Mouse (Mus musculus) heart, embryonic 16.5 days (tissue): Measurements from ENCODE around the gene Lck. TPM values are rescaled to one million over a fixed set of nuclear protein-coding genes. Genes with fewer than 3 reads are reported as not detected.
"Not testable (repeated sequence)": the region's sequence is repeated elsewhere in the genome, so short reads cannot be mapped to it uniquely, and the experiment has no call there.

Experiments used
- ATAC-seq: fragments of 200-750 bp; cut with Nextera tagmentation; replicated peaks from 2 replicates; pipeline ENCODE4 v1.8.0; 2017; ENCODE audit warnings: moderate number of reproducible peaks; ENCODE audit not compliant: insufficient read depth, low FRiP score; ENCODE audit errors: extremely low read depth
- H3K27ac ChIP-seq: fragments of 300-500 bp; sonication (generic); 2 replicates; pipeline ENCODE4 v1.5.1; 2014; ENCODE audit warnings: mild to moderate bottlenecking, low read length, control low read depth, moderate library complexity
- H3K27me3 ChIP-seq: fragments of 300-500 bp; sonication (generic); 2 replicates; pipeline ENCODE4 v1.6.1; 2014; ENCODE audit warnings: low read length, mixed read lengths; ENCODE audit not compliant: control insufficient read depth, insufficient read depth
- H3K36me3 ChIP-seq: fragments of 300-500 bp; sonication (generic); 2 replicates; pipeline ENCODE4 v1.6.1; 2014; ENCODE audit not compliant: control insufficient read depth, insufficient read depth
- H3K4me1 ChIP-seq: fragments of 300-500 bp; sonication (generic); 2 replicates; pipeline ENCODE4 v1.6.1; 2014; ENCODE audit warnings: low read length, mixed read lengths; ENCODE audit not compliant: control insufficient read depth, insufficient read depth
- H3K4me2 ChIP-seq: fragments of 300-500 bp; sonication (generic); 2 replicates; pipeline ENCODE4 v1.6.1; 2014; ENCODE audit warnings: low read depth, mild to moderate bottlenecking, control low read depth, low read length
- H3K4me3 ChIP-seq: fragments of 300-500 bp; sonication (generic); 2 replicates; pipeline ENCODE4 v1.5.1; 2014; ENCODE audit warnings: mild to moderate bottlenecking, control low read depth, low read length
- H3K9ac ChIP-seq: fragments of 300-500 bp; sonication (generic); 2 replicates; pipeline ENCODE4 v1.6.1; 2014; ENCODE audit warnings: low read length, control low read depth
- H3K9me3 ChIP-seq: fragments of 300-500 bp; sonication (generic); replicated peaks from 2 replicates; pipeline ENCODE4 v1.6.1; 2016; ENCODE audit warnings: low read length; ENCODE audit not compliant: control insufficient read depth
- WGBS: fragments of 180-500 bp; shearing (Covaris S2); extraction: QIAGEN DNeasy Blood & Tissue Kit; methylation state at CpG from one replicate; pipeline ENCODE4 v1.1.7; 2014; 5-methylcytosine and 5-hydroxymethylcytosine counted together
- polyA plus RNA-seq: library from polyadenylated mRNA; unstranded; fragments of >200 nt; fragmentation: Nextera tagmentation; extraction: Ambion mirVana; gene quantifications from 2 replicates; pipeline ENCODE4 v1.2.1, GENCODE M21; 2015

Lck gene
- polyA plus RNA-seq, 1 experiment from 2014 or later, result 121 TPM

DNA sequence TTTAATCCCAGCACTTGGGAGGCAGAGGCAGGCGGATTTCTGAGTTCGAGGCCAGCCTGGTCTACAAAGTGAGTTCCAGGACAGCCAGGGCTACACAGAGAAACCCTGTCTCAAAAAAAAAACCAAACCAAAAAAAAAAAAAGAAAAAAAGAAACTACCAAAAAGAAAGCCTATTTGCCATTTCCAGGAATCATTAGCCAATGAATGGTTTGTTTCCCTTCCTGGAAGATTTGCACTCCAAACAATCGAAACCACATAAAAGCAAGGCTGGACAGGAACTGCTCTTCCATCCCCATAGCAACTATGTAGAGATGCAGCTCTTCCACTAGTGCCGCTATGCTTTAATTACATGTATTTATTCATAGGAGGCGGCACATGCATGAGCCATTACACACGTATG, 18.9 kb downstream of the Lck start:
- not testable (repeated sequence) for H3K4me3 ChIP-seq, H3K9ac ChIP-seq, H3K4me2 ChIP-seq, H3K36me3 ChIP-seq, H3K27me3 ChIP-seq, H3K27ac ChIP-seq, ATAC-seq, H3K9me3 ChIP-seq
- WGBS, result 84% methylated on average over 5 of the region's 6 CpGs
- peaks cover 11% of the 10 kb centered on the region for H3K4me1 ChIP-seq

DNA sequence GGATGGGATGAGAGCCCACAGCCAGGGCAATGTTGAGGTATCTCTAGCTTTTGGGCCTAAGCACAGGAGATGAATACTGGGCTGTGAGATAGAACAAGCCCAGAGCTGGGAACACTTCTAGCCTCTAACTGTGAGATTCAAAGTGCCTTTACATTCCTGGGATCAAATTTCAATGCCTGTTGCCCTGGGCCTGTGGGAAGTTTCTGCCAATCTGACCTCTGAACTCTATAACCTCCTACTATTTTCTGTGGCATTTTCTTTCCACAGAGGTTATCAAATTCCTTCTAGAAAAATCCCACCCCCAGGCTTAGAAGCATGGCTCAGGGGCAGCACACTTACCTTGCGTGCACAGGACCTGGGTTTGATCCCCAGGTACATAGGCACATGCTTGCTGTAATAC, 23.1 kb downstream of the Lck start:
- no peaks in the 10 kb centered on the region for H3K9me3 ChIP-seq
- ATAC-seq, result no peak
- H3K36me3 ChIP-seq, result no peaks in the 10 kb centered on the region
- H3K4me3 ChIP-seq, result no peak overlapping the region
- no peaks in the 10 kb centered on the region for H3K4me1 ChIP-seq
- H3K27me3 ChIP-seq, result no peaks in the 10 kb centered on the region
- no peak overlapping the region for H3K9ac ChIP-seq
- no peak overlapping the region for H3K4me2 ChIP-seq
- no peak overlapping the region for H3K27ac ChIP-seq
- whole genome bisulfite sequencing, result 77% methylated on average over 1 of the region's 1 CpGs

DNA sequence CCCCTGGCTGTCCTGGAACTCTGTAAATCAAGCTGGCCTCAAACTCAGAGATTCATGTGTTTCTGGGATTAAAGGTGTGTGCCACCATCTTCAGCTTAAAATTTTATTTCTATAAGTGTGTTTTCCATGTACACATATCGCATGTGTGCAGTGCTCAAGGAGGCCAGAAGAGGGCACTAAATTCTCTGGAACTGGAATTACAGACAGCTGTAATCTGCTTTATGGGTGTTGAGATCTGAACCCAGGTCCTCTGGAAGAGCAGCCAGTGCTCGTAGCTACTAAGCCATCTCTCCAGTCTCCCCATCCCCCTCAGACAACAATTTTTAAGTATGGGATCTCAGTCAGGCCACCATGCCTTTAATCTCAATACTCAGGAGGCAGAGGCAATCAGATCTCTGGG, 24.1 kb downstream of the Lck start:
- no peaks in the 10 kb centered on the region for H3K36me3 ChIP-seq
- H3K4me2 ChIP-seq, result no peak overlapping the region
- H3K27me3 ChIP-seq, result no peaks in the 10 kb centered on the region
- no peak overlapping the region for H3K4me3 ChIP-seq
- WGBS, result 92% methylated on average over 2 of the region's 2 CpGs
- no peaks in the 10 kb centered on the region for H3K4me1 ChIP-seq
- H3K27ac ChIP-seq, result no peak overlapping the region
- H3K9me3 ChIP-seq, result no peaks in the 10 kb centered on the region
- ATAC-seq, result no peak
- no peak overlapping the region for H3K9ac ChIP-seq

DNA sequence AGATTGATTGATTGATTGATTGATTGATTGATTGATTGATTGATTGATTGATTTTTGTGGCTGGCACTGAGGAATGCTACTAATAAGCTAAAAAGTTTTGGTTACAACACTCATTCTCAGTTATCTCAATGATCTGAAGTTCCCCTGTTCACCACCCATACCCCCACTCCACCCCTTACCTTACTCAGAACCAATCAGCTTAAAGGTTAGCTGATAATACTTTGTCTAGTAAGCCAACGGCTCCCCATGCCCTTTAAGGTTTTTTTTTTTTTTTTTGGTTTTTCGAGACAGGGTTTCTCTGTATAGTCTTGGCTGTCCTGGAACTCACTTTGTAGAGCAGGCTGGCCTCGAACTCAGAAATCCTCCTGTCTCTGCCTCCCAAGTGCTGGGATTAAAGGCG, 25.8 kb downstream of the Lck start:
- not testable (repeated sequence) for H3K4me2 ChIP-seq, H3K36me3 ChIP-seq, H3K4me1 ChIP-seq, H3K27ac ChIP-seq, H3K27me3 ChIP-seq, H3K9ac ChIP-seq, H3K4me3 ChIP-seq, H3K9me3 ChIP-seq, ATAC-seq
- WGBS, result 78% methylated on average over 4 of the region's 4 CpGs

DNA sequence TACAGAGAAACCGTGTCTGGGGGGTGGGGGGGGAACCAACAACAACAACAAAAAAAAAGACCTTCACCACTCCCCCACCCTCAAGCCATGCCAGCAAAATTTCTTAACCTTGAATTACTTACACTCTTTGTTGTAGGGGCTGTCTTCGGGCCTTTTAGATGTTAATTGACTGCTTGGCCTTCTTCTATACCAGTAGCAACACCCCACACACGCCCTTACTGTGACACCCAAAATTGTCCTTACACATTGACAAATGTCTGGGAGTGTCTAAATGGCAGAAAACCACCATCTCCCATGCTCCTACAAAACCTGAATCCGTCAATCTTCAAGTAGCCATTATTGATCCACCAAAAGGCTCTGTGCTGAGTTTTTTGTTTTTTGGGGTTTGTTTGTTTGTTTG, 29.3 kb downstream of the Lck start:
- Histone ChIP-seq H3K9me3 (no peaks in the 10 kb centered on the region), H3K4me1 (peaks cover 13% of the 10 kb centered on the region), H3K27me3 (no peaks in the 10 kb centered on the region), H3K27ac (no peak overlapping the region), H3K4me2 (no peak overlapping the region), H3K9ac (no peak overlapping the region), H3K4me3 (no peak overlapping the region), H3K36me3 (no peaks in the 10 kb centered on the region)
- WGBS, result 93% methylated on average over 4 of the region's 4 CpGs
- no peak for ATAC-seq

DNA sequence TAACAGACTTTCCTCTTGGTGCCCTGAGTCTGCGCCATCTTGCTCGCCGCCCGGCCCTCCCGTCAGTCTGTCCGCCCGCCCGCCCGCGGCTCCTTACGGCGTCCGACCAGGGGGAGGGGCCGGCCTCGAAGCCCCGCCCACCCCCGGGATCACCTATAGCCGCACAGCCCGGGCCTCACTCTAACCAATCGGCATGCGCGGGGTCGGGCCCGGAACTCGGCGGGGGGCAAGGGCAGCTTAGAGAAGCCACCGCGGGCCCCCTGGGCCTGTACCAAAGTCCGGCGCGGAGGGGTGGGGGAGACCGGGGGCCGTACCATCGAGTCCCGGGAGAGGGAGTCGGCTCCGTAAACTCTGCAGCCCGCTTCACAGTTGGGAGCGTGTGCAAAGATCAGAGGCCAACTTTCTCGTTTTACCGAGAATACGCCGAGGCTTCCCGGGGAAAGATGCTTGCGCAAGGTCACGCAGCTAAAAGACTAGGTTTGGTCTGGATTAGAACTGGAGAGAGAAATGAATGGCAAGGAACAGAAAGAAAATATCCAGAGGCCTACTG, 30.8 kb downstream of the Lck start, which contains the start of gene Hdac1:
Hdac1 (minus strand) TSS at position 122 of the 550 bp plus-strand sequence.
- H3K9ac ChIP-seq, result peak within 1 kb of the TSS; percentile 86
- peak within 1 kb of the TSS; percentile 84 for H3K4me3 ChIP-seq
- peak within 1 kb of the TSS; percentile 88 for H3K27ac ChIP-seq
- H3K9me3 ChIP-seq, result no peaks in the 10 kb centered on the region
- H3K36me3 ChIP-seq, result no peaks in the 10 kb centered on the region
- ATAC-seq, result peak; percentile 100
- H3K4me2 ChIP-seq, result peak within 1 kb of the TSS; percentile 87
- peaks cover 13% of the 10 kb centered on the region for H3K4me1 ChIP-seq
- 1% methylated on average over 45 of the region's 46 CpGs for WGBS
- no peaks in the 10 kb centered on the region for H3K27me3 ChIP-seq

DNA sequence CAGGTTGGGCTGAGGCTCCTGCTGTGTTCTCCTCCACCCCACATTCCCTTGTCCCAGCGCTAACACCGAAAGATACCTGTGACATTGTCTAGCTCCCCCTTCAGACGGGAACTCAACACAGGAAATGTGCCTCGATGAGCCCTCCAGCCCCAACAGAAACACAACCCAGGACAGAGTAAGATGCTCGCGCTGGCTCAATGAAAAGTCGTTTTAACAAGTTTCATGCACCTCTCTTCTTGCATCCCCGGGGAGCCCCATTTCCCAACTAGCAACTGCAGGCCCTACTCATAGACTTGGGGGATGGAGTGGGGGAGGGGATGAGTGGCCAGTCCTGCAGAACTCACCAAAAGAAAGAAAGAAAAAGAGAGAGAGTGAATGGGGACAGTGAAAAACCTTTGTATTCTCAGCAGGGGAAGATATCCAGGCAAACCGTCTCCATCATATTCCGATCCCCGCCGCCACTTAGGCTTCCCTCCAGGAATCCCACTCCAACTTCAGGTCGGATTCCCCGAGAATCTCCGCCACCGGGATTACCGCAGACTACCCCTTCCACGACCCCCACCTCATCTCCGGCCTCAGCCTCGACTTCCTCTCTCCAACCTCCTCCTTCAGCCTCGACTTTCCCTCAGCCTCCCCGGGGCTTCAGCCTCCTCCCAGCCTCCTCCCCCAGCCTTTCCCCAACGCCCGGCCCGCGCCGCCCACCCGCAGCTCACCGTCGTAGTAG, 31.4 kb downstream of the Lck start:
- Histone ChIP-seq H3K36me3 (no peaks in the 10 kb centered on the region), H3K4me3 (peak overlapping the region; percentile 84), H3K9me3 (no peaks in the 10 kb centered on the region), H3K27ac (peak overlapping the region; percentile 76), H3K4me1 (peaks cover 13% of the 10 kb centered on the region), H3K27me3 (no peaks in the 10 kb centered on the region), H3K9ac (peak overlapping the region; percentile 86), H3K4me2 (peak overlapping the region; percentile 87)
- under 1% methylated on average over 30 of the region's 30 CpGs for WGBS
- no peak for ATAC-seq

DNA sequence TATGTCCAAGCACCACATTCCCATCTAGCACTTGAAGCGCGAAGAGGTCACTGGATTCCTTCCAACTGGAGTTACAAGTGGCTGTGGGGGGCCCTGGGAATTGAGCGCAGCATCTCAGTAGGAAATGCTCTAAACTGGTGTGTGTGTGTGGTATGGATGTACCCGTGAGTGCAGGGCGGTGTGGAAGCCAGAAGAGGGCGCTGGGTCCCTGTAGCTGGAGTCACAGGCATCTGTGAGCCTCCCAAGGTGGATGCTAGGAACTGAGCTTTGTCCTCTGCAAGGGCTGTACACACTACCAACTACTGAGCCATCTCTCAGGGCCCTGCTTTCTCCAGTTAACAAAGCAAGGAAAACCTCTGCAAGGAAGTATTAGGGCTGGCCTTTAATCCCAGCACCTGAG, 33.4 kb downstream of the Lck start:
- H3K36me3 ChIP-seq, result no peaks in the 10 kb centered on the region
- no peak overlapping the region for H3K4me3 ChIP-seq
- no peak overlapping the region for H3K4me2 ChIP-seq
- H3K27me3 ChIP-seq, result no peaks in the 10 kb centered on the region
- no peak for ATAC-seq
- no peak overlapping the region for H3K27ac ChIP-seq
- peaks cover 13% of the 10 kb centered on the region for H3K4me1 ChIP-seq
- no peaks in the 10 kb centered on the region for H3K9me3 ChIP-seq
- no peak overlapping the region for H3K9ac ChIP-seq
- WGBS, result 72% methylated on average over 6 of the region's 6 CpGs

DNA sequence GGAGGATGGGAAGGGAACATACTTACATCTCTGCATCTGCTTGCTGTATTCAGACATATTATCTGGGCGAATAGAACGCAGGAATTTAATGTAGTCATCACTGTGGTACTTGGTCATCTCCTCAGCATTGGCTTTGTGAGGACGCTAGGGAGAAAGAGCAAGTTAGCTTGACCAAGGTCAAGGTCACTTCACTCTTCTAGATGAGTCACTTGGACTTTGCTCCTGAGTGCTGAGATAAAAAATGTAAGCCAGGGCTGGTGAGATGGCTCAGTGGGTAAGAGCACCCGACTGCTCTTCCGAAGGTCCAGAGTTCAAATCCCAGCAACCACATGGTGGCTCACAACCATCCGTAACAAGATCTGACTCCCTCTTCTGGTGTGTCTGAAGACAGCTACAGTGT, 44.5 kb downstream of the Lck start:
- H3K36me3 ChIP-seq, result peaks cover 49% of the 10 kb centered on the region
- H3K4me1 ChIP-seq, H3K4me2 ChIP-seq, H3K27ac ChIP-seq, H3K9me3 ChIP-seq, ATAC-seq, H3K9ac ChIP-seq, H3K27me3 ChIP-seq, H3K4me3 ChIP-seq: not testable (repeated sequence)
- 84% methylated on average over 5 of the region's 6 CpGs for WGBS
